In genomic region chr13:23697491-23698299, GRCm38 (mm10) we compare ENCODE assay signal across 8 mouse cellular contexts. TPM values are rescaled to one million over a fixed set of nuclear protein-coding genes. Genes with fewer than 3 reads are reported as not detected.
A peak's percentile ranks its signal among the peaks of the same experiment; 100 is the strongest.
DNase-seq lines count a peak whose midpoint lies in the region; ATAC-seq and TF ChIP-seq lines count a peak whose summit lies in the region.

No protein-coding gene starts in this region.

- peak; percentile 49 for DNase-seq in gastrocnemius, adult 18-20 months (ENCODE audit: low spot score)
- DNase-seq in gastrocnemius, postnatal 36 days: no peak
- peak; percentile 36 for DNase-seq in adrenal gland, postnatal 25 days
- peak; percentile 65 for DNase-seq in liver, embryonic 13.5 days
- DNase-seq in thymus, adult 2 months: peak; percentile 68

- H3K9ac ChIP-seq in forebrain, embryonic 15.5 days (replicated peaks): peak overlapping the region; percentile 62
- H3K9ac ChIP-seq in liver, embryonic 13.5 days: peak overlapping the region; percentile 81

- H3K27me3 ChIP-seq in forebrain, embryonic 15.5 days: no peaks in the 10 kb centered on the region
- H3K27me3 ChIP-seq in liver, embryonic 13.5 days: no peaks in the 10 kb centered on the region
- H3K27me3 ChIP-seq in myocyte (ENCODE audit: control insufficient read depth, insufficient read depth, insufficient read length): no peaks in the 10 kb centered on the region
- H3K27me3 ChIP-seq in thymus, adult 2 months (ENCODE audit: control insufficient read depth, insufficient read depth, low read length): no peaks in the 10 kb centered on the region

- intact Hi-C loops in gastrocnemius, postnatal 36 days (cut with DNase I): loop anchor here (5.0 kb wide), 1 partner anchor 75 kb away; the partner anchor contains the start of genes Hist1h1e and Hist1h2be

- H3K79me2 ChIP-seq in myocyte (ENCODE audit: control insufficient read depth, insufficient read depth): no peaks in the 10 kb centered on the region

- no peak overlapping the region for H3ac ChIP-seq in myocyte (ENCODE audit: control insufficient read depth, insufficient read length)

- H3K27ac ChIP-seq in forebrain, embryonic 15.5 days (replicated peaks): peak overlapping the region; percentile 93
- H3K27ac ChIP-seq in liver, embryonic 13.5 days: peak overlapping the region; percentile 100
- peak overlapping the region; percentile 88 for H3K27ac ChIP-seq in thymus, adult 2 months (ENCODE audit: control insufficient read depth, insufficient read depth, low read length)

- H3K36me3 ChIP-seq in forebrain, embryonic 15.5 days: no peaks in the 10 kb centered on the region
- 0 out of 2 replicates have a peak, but pooled peaks cover 3% of the 10 kb centered on the region for H3K36me3 ChIP-seq in liver, embryonic 13.5 days
- H3K36me3 ChIP-seq in myocyte (ENCODE audit: control insufficient read depth, insufficient read depth): no peaks in the 10 kb centered on the region
- H3K36me3 ChIP-seq in thymus, adult 2 months (ENCODE audit: control insufficient read depth, insufficient read depth, low read length): no peaks in the 10 kb centered on the region

- peak; percentile 45 for TF ChIP-seq POLR2A in myocyte (IDR thresholded peaks at IDR 0.05; ENCODE audit: insufficient read length, low read depth)
- no peak for TF ChIP-seq POLR2A in thymus, adult 2 months (IDR thresholded peaks at IDR 0.05; ENCODE audit: control insufficient read depth, extremely low read depth, insufficient read depth, low read length, poor library complexity)

- ATAC-seq in forebrain, embryonic 15.5 days (replicated peaks): peak; percentile 54
- peak; percentile 32 for ATAC-seq in inflammation-experienced regulatory T-cells, adult 6 months
- peak; percentile 68 for ATAC-seq in liver, embryonic 13.5 days (ENCODE audit: low read depth)

- H3K9me3 ChIP-seq in forebrain, embryonic 15.5 days: no peaks in the 10 kb centered on the region
- H3K9me3 ChIP-seq in liver, embryonic 13.5 days (replicated peaks): no peaks in the 10 kb centered on the region

- peaks cover 17% of the 10 kb centered on the region for H3K4me1 ChIP-seq in forebrain, embryonic 15.5 days
- H3K4me1 ChIP-seq in liver, embryonic 13.5 days (replicated peaks): peaks cover 56% of the 10 kb centered on the region
- H3K4me1 ChIP-seq in thymus, adult 2 months (replicated peaks; ENCODE audit: control insufficient read depth, insufficient read depth, low read length): peaks cover 11% of the 10 kb centered on the region

- peak overlapping the region; percentile 52 for H3K4me3 ChIP-seq in forebrain, embryonic 15.5 days
- peak overlapping the region; percentile 59 for H3K4me3 ChIP-seq in liver, embryonic 13.5 days (replicated peaks)
- peak overlapping the region; percentile 19 for H3K4me3 ChIP-seq in myocyte
- H3K4me3 ChIP-seq in thymus, adult 2 months (ENCODE audit: control insufficient read depth, insufficient read depth, low read length): peak overlapping the region; percentile 50

- peak overlapping the region; percentile 84 for H3K4me2 ChIP-seq in forebrain, embryonic 15.5 days (replicated peaks)
- peak overlapping the region; percentile 67 for H3K4me2 ChIP-seq in liver, embryonic 13.5 days
- H3K4me2 ChIP-seq in myocyte (ENCODE audit: low read depth): peak overlapping the region; percentile 80

- WGBS in forebrain, embryonic 15.5 days: under 1% methylated on average over 31 of the region's 32 CpGs
- under 1% methylated on average over 24 of the region's 32 CpGs for WGBS in liver, embryonic 13.5 days (ENCODE audit: insufficient replicate concordance)
- under 1% methylated on average over 29 of the region's 32 CpGs for WGBS in thymus, adult 2 months

- no peak for TF ChIP-seq CTCF in thymus, adult 2 months (IDR thresholded peaks at IDR 0.05; ENCODE audit: borderline replicate concordance, control insufficient read depth, extremely low read depth, insufficient read depth, low read length, poor library complexity)

TF ChIP-seq in myocyte, 11 proteins besides CTCF, POLR2A, EP300 and RAD21:
- no peak for TF ChIP-seq TCF3 (IDR thresholded peaks at IDR 0.05; ENCODE audit: insufficient read length, low read depth)
- peak in 1 of 3 experiments; percentile 30 for TF ChIP-seq MYOD1 (IDR thresholded peaks at IDR 0.05; ENCODE audit: control insufficient read depth in 1 of 3, insufficient read length in 2 of 3, low read depth in 2 of 3)

RNA-seq across cellular contexts. Expression of gene Hist1h4c, which starts 0.6 kb away (rescaled TPM):
- total RNA-seq in gastrocnemius, adult 18-20 months (2021): 10 to 100 TPM; 57.1 to 66.2 TPM
- total RNA-seq in gastrocnemius, postnatal 36 days (2021): 10 to 100 TPM; 62.8 to 75.7 TPM
- total RNA-seq in adrenal gland, postnatal 25 days (2021): 97.6 and 116 TPM in 2 replicates
- polyA plus RNA-seq in forebrain, embryonic 15.5 days (2015; fragmentation: Nextera tagmentation; extraction: Ambion mirVana): 3.7 and 4.4 TPM in 2 replicates
- 1 to 10 TPM; 2.1 to 9.3 (median 4.2) TPM for polyA plus RNA-seq in inflammation-experienced regulatory T-cells, adult 6 months (2017; shearing (Covaris generic))
- polyA plus RNA-seq in liver, embryonic 13.5 days (2015; fragmentation: Nextera tagmentation; extraction: Ambion mirVana): 5.4 and 8.6 TPM in 2 replicates
- polyA plus RNA-seq in myocyte (2012; fragmentation: generic; extraction: Trizol): 0.56 TPM
- polyA plus RNA-seq in thymus, adult 2 months (2012; rRNA removed): 69.8 and 70.6 TPM in 2 replicates

RNA-seq across cellular contexts. Expression of gene Hist1h1t, which starts 2.1 kb away (rescaled TPM):
- not detected for total RNA-seq in gastrocnemius, adult 18-20 months (2021)
- not detected for total RNA-seq in gastrocnemius, postnatal 36 days (2021)
- not detected in 2 replicates for total RNA-seq in adrenal gland, postnatal 25 days (2021)
- polyA plus RNA-seq in forebrain, embryonic 15.5 days (2015; fragmentation: Nextera tagmentation; extraction: Ambion mirVana): 0.20 TPM in 1 of 2 replicates, not detected in the other
- polyA plus RNA-seq in inflammation-experienced regulatory T-cells, adult 6 months (2017; shearing (Covaris generic)): not detected
- polyA plus RNA-seq in liver, embryonic 13.5 days (2015; fragmentation: Nextera tagmentation; extraction: Ambion mirVana): not detected in 2 replicates
- 0.05 TPM for polyA plus RNA-seq in myocyte (2012; fragmentation: generic; extraction: Trizol)
- polyA plus RNA-seq in thymus, adult 2 months (2012; rRNA removed): 0.11 TPM in 1 of 2 replicates, not detected in the other

RNA-seq across cellular contexts. Expression of gene Hfe, which starts 13.0 kb away (rescaled TPM):
- 10 to 100 TPM; 25.6 to 25.7 TPM for total RNA-seq in gastrocnemius, adult 18-20 months (2021)
- 10 to 100 TPM; 17.6 to 27.0 TPM for total RNA-seq in gastrocnemius, postnatal 36 days (2021)
- 37.3 and 49.1 TPM in 2 replicates for total RNA-seq in adrenal gland, postnatal 25 days (2021)
- 2.0 and 3.4 TPM in 2 replicates for polyA plus RNA-seq in forebrain, embryonic 15.5 days (2015; fragmentation: Nextera tagmentation; extraction: Ambion mirVana)
- 1 to 10 TPM in 1 of 3 experiments, under 1 TPM in 1, not detected in 1; 0.32 to 1.7 TPM for polyA plus RNA-seq in inflammation-experienced regulatory T-cells, adult 6 months (2017; shearing (Covaris generic))
- 6.6 and 8.8 TPM in 2 replicates for polyA plus RNA-seq in liver, embryonic 13.5 days (2015; fragmentation: Nextera tagmentation; extraction: Ambion mirVana)
- 5.1 TPM for polyA plus RNA-seq in myocyte (2012; fragmentation: generic; extraction: Trizol)
- polyA plus RNA-seq in thymus, adult 2 months (2012; rRNA removed): 9.8 and 13.5 TPM in 2 replicates

RNA-seq across cellular contexts. Expression of gene Hist1h2bc, which starts 13.7 kb away (rescaled TPM):
- 10 to 100 TPM; 66.4 to 69.8 TPM for total RNA-seq in gastrocnemius, adult 18-20 months (2021)
- 10 to 100 TPM; 65.6 to 72.3 TPM for total RNA-seq in gastrocnemius, postnatal 36 days (2021)
- total RNA-seq in adrenal gland, postnatal 25 days (2021): 193 and 227 TPM in 2 replicates
- 33.7 and 35.6 TPM in 2 replicates for polyA plus RNA-seq in forebrain, embryonic 15.5 days (2015; fragmentation: Nextera tagmentation; extraction: Ambion mirVana)
- 1 to 10 TPM in 2 of 3 experiments, under 1 TPM in 1; 0.52 to 3.6 (median 3.3) TPM for polyA plus RNA-seq in inflammation-experienced regulatory T-cells, adult 6 months (2017; shearing (Covaris generic))
- 81.2 and 88.9 TPM in 2 replicates for polyA plus RNA-seq in liver, embryonic 13.5 days (2015; fragmentation: Nextera tagmentation; extraction: Ambion mirVana)
- polyA plus RNA-seq in myocyte (2012; fragmentation: generic; extraction: Trizol): 113 TPM
- polyA plus RNA-seq in thymus, adult 2 months (2012; rRNA removed): 153 and 154 TPM in 2 replicates

RNA-seq across cellular contexts. Expression of gene Hist1h2ac, which starts 13.9 kb away (rescaled TPM):
- total RNA-seq in gastrocnemius, adult 18-20 months (2021): 1 to 10 TPM in 1 of 2 experiments, under 1 TPM in 1; 0.68 to 1.3 TPM
- 1 to 10 TPM; 1.3 to 1.4 TPM for total RNA-seq in gastrocnemius, postnatal 36 days (2021)
- total RNA-seq in adrenal gland, postnatal 25 days (2021): 3.5 and 4.3 TPM in 2 replicates
- 1.0 and 1.1 TPM in 2 replicates for polyA plus RNA-seq in forebrain, embryonic 15.5 days (2015; fragmentation: Nextera tagmentation; extraction: Ambion mirVana)
- under 1 TPM; 0.43 to 0.47 (median 0.47) TPM for polyA plus RNA-seq in inflammation-experienced regulatory T-cells, adult 6 months (2017; shearing (Covaris generic))
- 0.89 and 1.0 TPM in 2 replicates for polyA plus RNA-seq in liver, embryonic 13.5 days (2015; fragmentation: Nextera tagmentation; extraction: Ambion mirVana)
- 1.3 TPM for polyA plus RNA-seq in myocyte (2012; fragmentation: generic; extraction: Trizol)
- 11.0 and 12.9 TPM in 2 replicates for polyA plus RNA-seq in thymus, adult 2 months (2012; rRNA removed)

Comparison
In these comparisons a context has a peak if more than half of its experiments do, and no peak if none do; other contexts are left out.
1. DNase-seq: peak in gastrocnemius, adult 18-20 months (single experiment), adrenal gland, postnatal 25 days (single experiment), liver, embryonic 13.5 days (single experiment) and thymus, adult 2 months (single experiment); none in gastrocnemius, postnatal 36 days (0 of 2).
2. Peak in every context shown above with its lines, with median percentiles within 50 percentile points of each other: ATAC-seq, H3K27ac ChIP-seq, H3K4me2 ChIP-seq and H3K4me3 ChIP-seq.